Comparison of ENCODE assay signal across 8 mouse cellular contexts in the genomic region with DNA sequence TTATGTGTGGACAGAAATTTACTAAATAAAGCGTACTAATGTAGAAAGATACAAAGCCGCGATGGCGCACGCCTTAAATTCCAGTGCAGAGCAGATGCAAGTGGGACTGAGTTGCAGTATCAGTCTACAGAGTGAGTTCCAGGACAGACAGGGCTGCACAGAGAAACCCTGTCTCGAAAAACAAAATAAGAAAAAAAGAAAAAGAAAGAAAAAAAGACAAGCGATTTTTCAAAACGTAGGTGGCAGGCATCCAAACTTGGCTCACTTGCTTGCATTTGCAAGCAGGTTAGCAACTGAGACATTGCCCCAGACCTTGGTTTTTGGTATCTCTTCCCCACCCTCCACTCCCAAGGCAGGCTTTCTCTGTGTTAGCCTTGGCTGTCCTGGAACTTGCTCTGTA. TPM values are rescaled to one million over a fixed set of nuclear protein-coding genes. Genes with fewer than 3 reads are reported as not detected.
DNase-seq lines count a peak whose midpoint lies in the region; ATAC-seq lines count a peak whose summit lies in the region.

No protein-coding gene starts in this region.

- no peak for DNase-seq in kidney, adult 8-10 months
- peak; percentile 68 for DNase-seq in midbrain, embryonic 14.5 days

- no peaks in the 10 kb centered on the region for H3K27me3 ChIP-seq in kidney, embryonic 15.5 days
- no peaks in the 10 kb centered on the region for H3K27me3 ChIP-seq in hindbrain, embryonic 12.5 days
- no peaks in the 10 kb centered on the region for H3K27me3 ChIP-seq in midbrain, embryonic 14.5 days (ENCODE audit: control insufficient read depth, insufficient read depth, low read length)

- H3K27ac ChIP-seq in kidney, embryonic 15.5 days, result peak overlapping the region; percentile 91
- H3K27ac ChIP-seq in brown adipose tissue, adult 24 weeks (replicated peaks; ENCODE audit: low read depth, low read length), result no peak overlapping the region
- H3K27ac ChIP-seq in hindbrain, embryonic 12.5 days, result peak overlapping the region; percentile 84
- peak overlapping the region; percentile 85 for H3K27ac ChIP-seq in midbrain, embryonic 14.5 days (replicated peaks; ENCODE audit: low read depth, low read length)

- no peak for ATAC-seq in kidney, embryonic 15.5 days (replicated peaks; ENCODE audit: low FRiP score)
- no peak for ATAC-seq in hindbrain, embryonic 12.5 days (ENCODE audit: low FRiP score)
- no peak for ATAC-seq in midbrain, embryonic 14.5 days (ENCODE audit: low FRiP score, low TSS enrichment)
- no peak for ATAC-seq in activated CD4-positive, CD25-positive, alpha-beta regulatory T cell, adult 4 months
- no peak for ATAC-seq in inflammation-experienced regulatory T-cells, adult 6 months
- no peak for ATAC-seq in monocyte, adult 5-6 weeks (replicated peaks; ENCODE audit: insufficient number of reproducible peaks, low FRiP score, low TSS enrichment, poor library complexity, severe bottlenecking)

- WGBS in kidney, embryonic 15.5 days, result 29% methylated on average over 8 of the region's 8 CpGs
- WGBS in hindbrain, embryonic 12.5 days, result 15% methylated on average over 8 of the region's 8 CpGs
- WGBS in midbrain, embryonic 14.5 days, result 2% methylated on average over 8 of the region's 8 CpGs

- H3K36me3 ChIP-seq in kidney, embryonic 15.5 days, result peaks cover 27% of the 10 kb centered on the region
- H3K36me3 ChIP-seq in hindbrain, embryonic 12.5 days, result peaks cover 15% of the 10 kb centered on the region
- H3K36me3 ChIP-seq in midbrain, embryonic 14.5 days (ENCODE audit: control insufficient read depth, insufficient read depth, low read length), result peaks cover 23% of the 10 kb centered on the region

- peak overlapping the region; percentile 87 for H3K4me3 ChIP-seq in kidney, embryonic 15.5 days (replicated peaks)
- H3K4me3 ChIP-seq in brown adipose tissue, adult 24 weeks (ENCODE audit: insufficient read depth, low read depth, low read length), result peak overlapping the region; percentile 9; the same call in 1 of the 2 replicates
- H3K4me3 ChIP-seq in hindbrain, embryonic 12.5 days, result peak overlapping the region; percentile 7; the same call in 1 of the 2 replicates
- peak overlapping the region; percentile 59 for H3K4me3 ChIP-seq in midbrain, embryonic 14.5 days (replicated peaks; ENCODE audit: low read depth, low read length)

- peak overlapping the region; percentile 86 for H3K4me2 ChIP-seq in kidney, embryonic 15.5 days
- H3K4me2 ChIP-seq in hindbrain, embryonic 12.5 days (replicated peaks), result peak overlapping the region; percentile 91
- peak overlapping the region; percentile 95 for H3K4me2 ChIP-seq in midbrain, embryonic 14.5 days (ENCODE audit: low read length)

- no peaks in the 10 kb centered on the region for H3K9me3 ChIP-seq in kidney, embryonic 15.5 days (replicated peaks)
- H3K9me3 ChIP-seq in hindbrain, embryonic 12.5 days (replicated peaks), result no peaks in the 10 kb centered on the region
- no peaks in the 10 kb centered on the region for H3K9me3 ChIP-seq in midbrain, embryonic 14.5 days (ENCODE audit: control insufficient read depth, low read length)

- peaks cover 55% of the 10 kb centered on the region for H3K4me1 ChIP-seq in kidney, embryonic 15.5 days
- peaks cover 11% of the 10 kb centered on the region for H3K4me1 ChIP-seq in brown adipose tissue, adult 24 weeks (ENCODE audit: control insufficient read depth, insufficient read depth, insufficient read length, low read length)
- H3K4me1 ChIP-seq in hindbrain, embryonic 12.5 days, result peaks cover 53% of the 10 kb centered on the region
- H3K4me1 ChIP-seq in midbrain, embryonic 14.5 days (ENCODE audit: control insufficient read depth, insufficient read depth, low read length), result peaks cover 50% of the 10 kb centered on the region

- H3K9ac ChIP-seq in kidney, embryonic 15.5 days, result no peak overlapping the region
- H3K9ac ChIP-seq in hindbrain, embryonic 12.5 days, result 0 out of 2 replicates have a peak overlapping the region, but pooled peaks have one; percentile 36
- peak overlapping the region; percentile 23; the same call in 1 of the 2 replicates for H3K9ac ChIP-seq in midbrain, embryonic 14.5 days (replicated peaks; ENCODE audit: low read length)

RNA-seq across cellular contexts. Expression of gene Med25, which starts 0.7 kb away (rescaled TPM):
- 103 and 126 TPM in 2 replicates for polyA plus RNA-seq in kidney, embryonic 15.5 days (2015; fragmentation: Nextera tagmentation; extraction: Ambion mirVana)
- 21.6 and 21.8 TPM in 2 replicates for polyA plus RNA-seq in brown adipose tissue, adult 24 weeks (2012; ENCODE audit: insufficient read depth, insufficient read length, missing spikeins)
- 153 and 155 TPM in 2 replicates for polyA plus RNA-seq in hindbrain, embryonic 12.5 days (2016; fragmentation: Nextera tagmentation; extraction: Ambion mirVana)
- polyA plus RNA-seq in midbrain, embryonic 14.5 days (2014; fragmentation: Nextera tagmentation; extraction: Ambion mirVana), result 114 and 128 TPM in 2 replicates
- polyA plus RNA-seq in activated CD4-positive, CD25-positive, alpha-beta regulatory T cell, adult 4 months (2017; shearing (Covaris generic)), result 10 to 100 TPM; 12.2 to 20.1 TPM
- polyA plus RNA-seq in inflammation-experienced regulatory T-cells, adult 6 months (2017; shearing (Covaris generic)), result 10 to 100 TPM in 2 of 3 experiments, 1 to 10 TPM in 1; 7.1 to 14.1 (median 11.1) TPM
- total RNA-seq in monocyte, adult 5-6 weeks (2017), result 8.2 to 15.1 TPM (median 8.9 TPM) in 3 replicates

RNA-seq across cellular contexts. Expression of gene Fuz, which starts 2.7 kb away (rescaled TPM):
- polyA plus RNA-seq in kidney, embryonic 15.5 days (2015; fragmentation: Nextera tagmentation; extraction: Ambion mirVana), result 22.3 and 24.0 TPM in 2 replicates
- 12.7 and 17.1 TPM in 2 replicates for polyA plus RNA-seq in brown adipose tissue, adult 24 weeks (2012; ENCODE audit: insufficient read depth, insufficient read length, missing spikeins)
- 19.1 and 22.7 TPM in 2 replicates for polyA plus RNA-seq in hindbrain, embryonic 12.5 days (2016; fragmentation: Nextera tagmentation; extraction: Ambion mirVana)
- polyA plus RNA-seq in midbrain, embryonic 14.5 days (2014; fragmentation: Nextera tagmentation; extraction: Ambion mirVana), result 16.7 and 17.2 TPM in 2 replicates
- polyA plus RNA-seq in activated CD4-positive, CD25-positive, alpha-beta regulatory T cell, adult 4 months (2017; shearing (Covaris generic)), result 10 to 100 TPM in 1 of 2 experiments, 1 to 10 TPM in 1; 7.3 to 19.3 TPM
- polyA plus RNA-seq in inflammation-experienced regulatory T-cells, adult 6 months (2017; shearing (Covaris generic)), result 10 to 100 TPM in 2 of 3 experiments, 1 to 10 TPM in 1; 8.0 to 15.3 (median 11.0) TPM
- 10.8 to 19.1 TPM (median 16.1 TPM) in 3 replicates for total RNA-seq in monocyte, adult 5-6 weeks (2017)

RNA-seq across cellular contexts. Expression of gene Ptov1, which starts 23.6 kb away (rescaled TPM):
- polyA plus RNA-seq in kidney, embryonic 15.5 days (2015; fragmentation: Nextera tagmentation; extraction: Ambion mirVana), result 411 and 437 TPM in 2 replicates
- polyA plus RNA-seq in brown adipose tissue, adult 24 weeks (2012; ENCODE audit: insufficient read depth, insufficient read length, missing spikeins), result 68.5 and 73.6 TPM in 2 replicates
- 606 and 662 TPM in 2 replicates for polyA plus RNA-seq in hindbrain, embryonic 12.5 days (2016; fragmentation: Nextera tagmentation; extraction: Ambion mirVana)
- 480 and 508 TPM in 2 replicates for polyA plus RNA-seq in midbrain, embryonic 14.5 days (2014; fragmentation: Nextera tagmentation; extraction: Ambion mirVana)
- 1 to 10 TPM; 1.3 to 2.3 TPM for polyA plus RNA-seq in activated CD4-positive, CD25-positive, alpha-beta regulatory T cell, adult 4 months (2017; shearing (Covaris generic))
- polyA plus RNA-seq in inflammation-experienced regulatory T-cells, adult 6 months (2017; shearing (Covaris generic)), result 1 to 10 TPM; 1.9 to 5.6 (median 3.2) TPM
- 7.2 to 11.9 TPM (median 7.4 TPM) in 3 replicates for total RNA-seq in monocyte, adult 5-6 weeks (2017)

RNA-seq across cellular contexts. Expression of gene Ap2a1, which starts 36.1 kb away (rescaled TPM):
- polyA plus RNA-seq in kidney, embryonic 15.5 days (2015; fragmentation: Nextera tagmentation; extraction: Ambion mirVana), result 74.2 and 79.1 TPM in 2 replicates
- 21.5 and 23.0 TPM in 2 replicates for polyA plus RNA-seq in brown adipose tissue, adult 24 weeks (2012; ENCODE audit: insufficient read depth, insufficient read length, missing spikeins)
- polyA plus RNA-seq in hindbrain, embryonic 12.5 days (2016; fragmentation: Nextera tagmentation; extraction: Ambion mirVana), result 103 and 107 TPM in 2 replicates
- polyA plus RNA-seq in midbrain, embryonic 14.5 days (2014; fragmentation: Nextera tagmentation; extraction: Ambion mirVana), result 124 and 133 TPM in 2 replicates
- 1 to 10 TPM; 6.8 to 8.0 TPM for polyA plus RNA-seq in activated CD4-positive, CD25-positive, alpha-beta regulatory T cell, adult 4 months (2017; shearing (Covaris generic))
- 10 to 100 TPM in 1 of 3 experiments, 1 to 10 TPM in 2; 6.1 to 12.1 (median 7.1) TPM for polyA plus RNA-seq in inflammation-experienced regulatory T-cells, adult 6 months (2017; shearing (Covaris generic))
- 10.3 to 21.7 TPM (median 21.0 TPM) in 3 replicates for total RNA-seq in monocyte, adult 5-6 weeks (2017)

RNA-seq across cellular contexts. Expression of gene Pnkp, which starts 36.3 kb away (rescaled TPM):
- polyA plus RNA-seq in kidney, embryonic 15.5 days (2015; fragmentation: Nextera tagmentation; extraction: Ambion mirVana), result 31.1 and 33.6 TPM in 2 replicates
- 15.7 and 20.2 TPM in 2 replicates for polyA plus RNA-seq in brown adipose tissue, adult 24 weeks (2012; ENCODE audit: insufficient read depth, insufficient read length, missing spikeins)
- 34.7 and 35.1 TPM in 2 replicates for polyA plus RNA-seq in hindbrain, embryonic 12.5 days (2016; fragmentation: Nextera tagmentation; extraction: Ambion mirVana)
- polyA plus RNA-seq in midbrain, embryonic 14.5 days (2014; fragmentation: Nextera tagmentation; extraction: Ambion mirVana), result 28.8 and 30.4 TPM in 2 replicates
- 10 to 100 TPM; 41.4 to 48.8 TPM for polyA plus RNA-seq in activated CD4-positive, CD25-positive, alpha-beta regulatory T cell, adult 4 months (2017; shearing (Covaris generic))
- 10 to 100 TPM; 43.2 to 49.7 (median 46.8) TPM for polyA plus RNA-seq in inflammation-experienced regulatory T-cells, adult 6 months (2017; shearing (Covaris generic))
- total RNA-seq in monocyte, adult 5-6 weeks (2017), result 68.9 to 89.5 TPM (median 71.5 TPM) in 3 replicates

Comparison
In these comparisons a context has a peak if more than half of its experiments do, and no peak if none do; other contexts are left out.
1. H3K4me3 ChIP-seq: peak in every context shown above with its lines; median percentile 87 in kidney, embryonic 15.5 days; 59 in midbrain, embryonic 14.5 days; 9 in brown adipose tissue, adult 24 weeks; 7 in hindbrain, embryonic 12.5 days.
2. RNA of gene Ptov1, which starts 23.6 kb away (polyA plus RNA-seq): 606 to 662 TPM in hindbrain, embryonic 12.5 days, 480 to 508 TPM in midbrain, embryonic 14.5 days, 411 to 437 TPM in kidney, embryonic 15.5 days and 68.5 to 73.6 TPM in brown adipose tissue, adult 24 weeks; 1.9 to 5.6 TPM in inflammation-experienced regulatory T-cells, adult 6 months and 1.3 to 2.3 TPM in activated CD4-positive, CD25-positive, alpha-beta regulatory T cell, adult 4 months; every median in the first group is over 10 times any median in the second.
3. Peak in every context shown above with its lines, with median percentiles within 50 percentile points of each other: H3K4me2 ChIP-seq.